Mouse (Mus musculus): Measurements from ENCODE around the gene Crisp3. TPM values are rescaled to one million over a fixed set of nuclear protein-coding genes. Genes with fewer than 3 reads are reported as not detected.

Crisp3 gene
- polyA plus RNA-seq (2012; rRNA removed), result not detected in 2 replicates
- polyA plus RNA-seq (2014; fragmentation: Nextera tagmentation; extraction: Ambion mirVana), result not detected in 2 replicates

DNA sequence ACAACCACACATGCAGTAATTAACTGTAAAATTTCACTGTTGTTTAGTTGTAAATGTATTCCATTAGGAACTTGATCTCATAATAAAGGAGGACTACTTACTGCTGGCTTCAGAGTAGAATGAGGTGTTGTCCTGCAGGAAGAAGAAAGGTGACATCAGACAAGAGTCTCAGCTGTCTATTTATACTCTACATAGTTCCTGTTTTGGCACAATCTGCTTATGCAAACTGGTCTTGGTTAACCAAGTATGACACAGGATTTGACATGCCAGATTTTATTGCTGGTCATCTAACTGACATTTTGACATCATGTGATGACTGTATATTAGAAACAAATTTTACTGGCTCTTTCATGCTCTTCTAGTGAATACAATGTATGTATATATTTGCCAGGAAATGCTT lies at the start of gene Crisp3:
Gene Crisp3 (minus strand): TSS at position 154 of the 400 bp plus-strand sequence.
- Histone ChIP-seq H3K9me3 (ENCODE audit: control insufficient read depth, low read length) (no peaks in the 10 kb centered on the region), H3K4me3 (ENCODE audit: insufficient read depth in 1 of 2, low read depth in 2 of 2, low read length in 2 of 2) (no peak within 1 kb of the TSS), H3K27ac (no peak within 1 kb of the TSS), H3K27me3 (ENCODE audit: control insufficient read depth, insufficient read depth, low read length) (no peaks in the 10 kb centered on the region), H3K4me2 (ENCODE audit: low read depth) (no peak within 1 kb of the TSS), H3K9ac (replicated peaks) (no peak within 1 kb of the TSS), H3K36me3 (replicated peaks; ENCODE audit: control insufficient read depth, insufficient read depth, low read depth) (no peaks in the 10 kb centered on the region), H3K4me1 (replicated peaks; ENCODE audit: control insufficient read depth in 2 of 2, insufficient read depth in 2 of 2, low read length in 1 of 2) (no peaks in the 10 kb centered on the region)
- no peak for ATAC-seq (ENCODE audit: insufficient read depth)
- TF ChIP-seq CTCF (IDR thresholded peaks at IDR 0.05; ENCODE audit: low read depth), result no peak
- TF ChIP-seq EP300 (IDR thresholded peaks at IDR 0.05; ENCODE audit: low read depth), result no peak
- DNase-seq (ENCODE audit: low read depth in 3 of 3, low spot score in 3 of 3), result no peak

DNA sequence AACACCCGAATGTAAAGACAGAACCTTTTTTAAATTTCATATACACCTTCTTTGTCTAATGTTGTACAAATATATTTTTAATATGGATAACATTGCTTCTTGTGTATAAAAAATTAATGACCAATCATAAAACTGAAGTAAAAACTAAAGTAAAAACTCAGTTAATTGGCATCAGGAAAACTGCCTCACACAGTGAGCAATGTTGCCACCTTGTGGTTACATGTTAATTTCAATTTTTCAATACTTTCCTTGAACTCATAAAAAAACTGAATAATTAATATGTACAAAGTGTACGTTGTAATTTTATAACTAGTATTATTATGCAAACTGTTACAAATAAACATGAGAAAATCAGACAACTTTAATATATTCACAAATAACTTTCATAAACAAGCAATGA lies 43.3 kb upstream of the Crisp3 start:
- DNase-seq (ENCODE audit: low read depth in 3 of 3, low spot score in 3 of 3) (no peak), ATAC-seq (ENCODE audit: insufficient read depth) (no peak)
- WGBS (ENCODE audit: insufficient replicate concordance), result 52% methylated on average over 2 of the region's 2 CpGs
- Histone ChIP-seq H3K36me3 (replicated peaks; ENCODE audit: control insufficient read depth, insufficient read depth, low read depth) (no peaks in the 10 kb centered on the region), H3K4me1 (replicated peaks; ENCODE audit: control insufficient read depth in 2 of 2, insufficient read depth in 2 of 2, low read length in 1 of 2) (no peaks in the 10 kb centered on the region), H3K27me3 (ENCODE audit: control insufficient read depth, insufficient read depth, low read length) (no peaks in the 10 kb centered on the region), H3K4me2 (ENCODE audit: low read depth) (no peak overlapping the region), H3K4me3 (ENCODE audit: insufficient read depth in 1 of 2, low read depth in 2 of 2, low read length in 2 of 2) (no peak overlapping the region), H3K9me3 (ENCODE audit: control insufficient read depth, low read length) (no peaks in the 10 kb centered on the region), H3K27ac (no peak overlapping the region), H3K9ac (replicated peaks) (no peak overlapping the region)
- TF ChIP-seq EP300 (IDR thresholded peaks at IDR 0.05; ENCODE audit: low read depth) (no peak), CTCF (IDR thresholded peaks at IDR 0.05; ENCODE audit: low read depth) (no peak)

DNA sequence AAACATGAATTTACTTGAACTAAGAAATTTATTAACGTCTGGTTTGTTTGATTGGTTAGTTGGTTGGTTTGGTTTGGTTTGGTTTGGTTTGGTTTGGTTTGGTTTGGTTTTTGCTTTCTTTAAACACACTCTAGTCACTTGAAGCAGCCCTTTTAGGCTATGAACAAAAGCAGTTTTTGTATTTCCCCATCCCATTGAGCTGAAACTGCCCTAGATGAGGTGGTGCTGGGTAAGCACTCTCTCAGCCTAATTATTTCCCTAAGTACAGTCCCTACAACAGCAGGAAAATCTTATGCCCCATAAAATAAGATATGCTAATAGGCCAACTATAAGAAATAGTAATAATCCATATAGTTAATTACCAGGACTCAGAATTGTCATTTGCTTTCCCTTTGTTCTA lies 33.4 kb upstream of the Crisp3 start:
- Histone ChIP-seq H3K27me3 (ENCODE audit: control insufficient read depth, insufficient read depth, low read length) (no peaks in the 10 kb centered on the region), H3K36me3 (replicated peaks; ENCODE audit: control insufficient read depth, insufficient read depth, low read depth) (no peaks in the 10 kb centered on the region), H3K9ac (replicated peaks) (no peak overlapping the region), H3K9me3 (ENCODE audit: control insufficient read depth, low read length) (no peaks in the 10 kb centered on the region), H3K4me1 (replicated peaks; ENCODE audit: control insufficient read depth in 2 of 2, insufficient read depth in 2 of 2, low read length in 1 of 2) (no peaks in the 10 kb centered on the region), H3K27ac (no peak overlapping the region), H3K4me2 (ENCODE audit: low read depth) (no peak overlapping the region), H3K4me3 (ENCODE audit: insufficient read depth in 1 of 2, low read depth in 2 of 2, low read length in 2 of 2) (no peak overlapping the region)
- ATAC-seq (ENCODE audit: insufficient read depth) (no peak), DNase-seq (ENCODE audit: low read depth in 3 of 3, low spot score in 3 of 3) (no peak)
- WGBS (ENCODE audit: insufficient replicate concordance), result 48% methylated on average over 1 of the region's 1 CpGs
- TF ChIP-seq CTCF (IDR thresholded peaks at IDR 0.05; ENCODE audit: low read depth) (no peak), EP300 (IDR thresholded peaks at IDR 0.05; ENCODE audit: low read depth) (no peak)

DNA sequence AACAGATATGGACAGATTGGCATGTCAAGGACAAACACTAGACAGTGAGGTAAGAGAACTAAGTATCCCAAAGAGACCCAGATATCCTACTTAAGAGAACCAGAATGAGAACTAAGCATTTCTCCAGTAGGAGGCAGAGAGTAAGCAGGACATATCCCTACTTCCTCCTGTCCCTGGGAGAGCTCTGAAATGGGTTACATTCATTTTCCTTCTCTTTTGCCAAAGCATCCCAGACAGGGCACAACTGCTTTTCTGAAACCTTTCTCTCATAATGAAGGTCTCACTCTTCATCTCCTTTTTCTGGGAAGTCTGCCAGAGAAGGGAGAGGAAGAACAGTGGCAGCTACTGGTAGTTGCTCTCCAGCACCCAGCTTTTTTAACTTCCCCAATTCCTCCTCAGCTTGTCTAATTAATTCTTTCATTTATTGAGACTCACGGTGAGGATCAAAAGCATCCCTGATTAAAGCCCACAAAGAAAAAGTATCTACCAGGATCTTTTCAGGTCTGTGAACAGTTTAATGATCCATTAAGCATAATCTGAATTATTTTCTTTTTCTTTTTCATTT lies 32.9 kb upstream of the Crisp3 start:
- no peak overlapping the region for H3K4me2 ChIP-seq (ENCODE audit: low read depth)
- no peaks in the 10 kb centered on the region for H3K4me1 ChIP-seq (replicated peaks; ENCODE audit: control insufficient read depth in 2 of 2, insufficient read depth in 2 of 2, low read length in 1 of 2)
- H3K9me3 ChIP-seq (ENCODE audit: control insufficient read depth, low read length), result no peaks in the 10 kb centered on the region
- ATAC-seq (ENCODE audit: insufficient read depth), result no peak
- no peaks in the 10 kb centered on the region for H3K36me3 ChIP-seq (replicated peaks; ENCODE audit: control insufficient read depth, insufficient read depth, low read depth)
- no peak for DNase-seq (ENCODE audit: low read depth in 3 of 3, low spot score in 3 of 3)
- 31% methylated on average over 1 of the region's 1 CpGs for WGBS (ENCODE audit: insufficient replicate concordance)
- no peaks in the 10 kb centered on the region for H3K27me3 ChIP-seq (ENCODE audit: control insufficient read depth, insufficient read depth, low read length)
- no peak overlapping the region for H3K27ac ChIP-seq
- H3K9ac ChIP-seq (replicated peaks), result no peak overlapping the region
- TF ChIP-seq CTCF (IDR thresholded peaks at IDR 0.05; ENCODE audit: low read depth) (no peak), EP300 (IDR thresholded peaks at IDR 0.05; ENCODE audit: low read depth) (no peak)
- H3K4me3 ChIP-seq (ENCODE audit: insufficient read depth in 1 of 2, low read depth in 2 of 2, low read length in 2 of 2), result no peak overlapping the region

DNA sequence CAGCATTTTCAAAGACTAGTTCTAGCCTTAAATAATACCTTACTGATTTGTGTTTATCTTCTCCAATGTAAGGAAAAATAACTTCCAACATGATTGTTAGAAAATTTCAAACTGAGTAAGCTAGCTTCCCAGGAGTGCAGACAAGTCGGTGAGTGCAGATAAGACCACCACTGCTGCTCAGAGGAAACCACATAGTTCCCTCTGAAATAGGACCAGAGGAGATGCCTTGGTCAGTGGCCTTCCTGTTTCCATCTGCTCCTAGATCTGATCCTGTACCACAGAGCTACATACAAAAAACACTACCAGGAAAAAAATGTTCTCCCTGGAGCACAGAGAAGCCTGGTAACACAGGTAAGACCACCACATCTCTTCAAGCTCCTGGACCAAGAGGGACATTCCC lies 10.4 kb upstream of the Crisp3 start:
- TF ChIP-seq CTCF (IDR thresholded peaks at IDR 0.05; ENCODE audit: low read depth) (no peak), EP300 (IDR thresholded peaks at IDR 0.05; ENCODE audit: low read depth) (no peak)
- Histone ChIP-seq H3K4me2 (ENCODE audit: low read depth) (no peak overlapping the region), H3K27me3 (ENCODE audit: control insufficient read depth, insufficient read depth, low read length) (no peaks in the 10 kb centered on the region), H3K9me3 (ENCODE audit: control insufficient read depth, low read length) (no peaks in the 10 kb centered on the region), H3K4me1 (replicated peaks; ENCODE audit: control insufficient read depth in 2 of 2, insufficient read depth in 2 of 2, low read length in 1 of 2) (no peaks in the 10 kb centered on the region), H3K9ac (replicated peaks) (no peak overlapping the region), H3K4me3 (ENCODE audit: insufficient read depth in 1 of 2, low read depth in 2 of 2, low read length in 2 of 2) (no peak overlapping the region), H3K27ac (no peak overlapping the region), H3K36me3 (replicated peaks; ENCODE audit: control insufficient read depth, insufficient read depth, low read depth) (no peaks in the 10 kb centered on the region)
- DNase-seq (ENCODE audit: low read depth in 3 of 3, low spot score in 3 of 3) (no peak), ATAC-seq (ENCODE audit: insufficient read depth) (no peak)
- WGBS (ENCODE audit: insufficient replicate concordance), result 19% methylated on average over 1 of the region's 1 CpGs

Data from liver, embryonic 14.5 days (tissue).